Mouse (Mus musculus): ENCODE data around the gene Sf3a2. TPM values are rescaled to one million over a fixed set of nuclear protein-coding genes. Genes with fewer than 3 reads are reported as not detected.

The Sf3a2 gene
- 2.6 TPM for polyA plus RNA-seq (2014; fragmentation: Illumina TruSeq; extraction: RNeasy Lipid Tissue Mini Kit (QIAGEN cat#74804); ENCODE audit: low read depth, low replicate concordance)

DNA sequence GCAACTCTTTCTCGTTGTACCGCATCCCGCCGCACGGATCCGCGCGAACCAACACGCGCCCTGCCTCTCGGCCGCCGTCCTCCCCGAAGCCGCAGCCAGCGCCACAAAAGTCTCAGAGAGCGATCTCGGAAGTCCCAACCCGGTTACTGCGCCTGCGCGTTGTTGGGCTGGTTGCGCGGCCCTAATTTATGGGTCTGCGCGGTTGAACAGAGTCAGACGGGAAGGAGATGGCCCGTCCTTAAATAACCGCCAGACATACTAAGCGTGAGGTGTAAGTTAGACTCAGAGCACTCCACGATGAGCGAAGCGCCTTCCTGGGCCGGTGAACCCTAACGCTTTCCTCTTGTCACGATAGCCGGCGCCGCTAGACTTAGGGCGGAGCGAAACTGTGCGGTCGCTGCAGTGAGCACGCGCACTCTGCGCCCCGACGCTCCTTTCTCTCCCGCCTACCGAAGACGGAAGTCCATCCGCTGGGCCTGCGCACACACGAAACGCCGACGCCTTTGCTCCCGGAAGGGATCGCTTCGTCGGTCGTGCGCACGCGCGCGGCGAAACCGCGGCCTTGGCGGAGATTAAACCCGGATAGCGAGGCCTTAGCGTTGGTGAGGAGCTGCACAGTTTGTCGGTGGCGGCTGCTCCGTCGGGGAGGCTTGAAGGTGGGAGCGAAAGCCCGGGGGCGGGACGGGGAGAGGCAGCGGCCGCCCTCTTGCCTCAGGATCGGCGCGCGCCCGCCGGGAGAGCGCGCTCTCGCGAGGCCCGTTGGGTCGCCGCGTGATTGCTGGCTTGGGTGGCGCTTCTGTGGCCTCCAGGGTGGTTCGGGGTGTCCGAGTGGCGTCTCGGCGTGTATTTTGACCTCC lies at the start of gene Sf3a2, which contains the start of gene Plekhj1:
Sf3a2 (plus strand) TSS at position 49 of the 857 bp plus-strand sequence.
Plekhj1 (minus strand) TSS at position 477 of the 857 bp plus-strand sequence.

GRCm38 (mm10) chr10:80754594-80755290 lies 43.3 kb upstream of the Sf3a2 start, which contains the start of gene Dot1l:
Gene Dot1l, plus strand, starts transcription at chr10:80755206.

GRCm38 (mm10) chr10:80804916-80805315 lies 6.9 kb downstream of the Sf3a2 start, which contains the start of gene Amh:
Gene Amh, plus strand, starts transcription at chr10:80805243.

GRCm38 (mm10) chr10:80813366-80813765 lies 15.4 kb downstream of the Sf3a2 start, which contains the start of gene Jsrp1:
Gene Jsrp1, minus strand, starts transcription at chr10:80813498.

DNA sequence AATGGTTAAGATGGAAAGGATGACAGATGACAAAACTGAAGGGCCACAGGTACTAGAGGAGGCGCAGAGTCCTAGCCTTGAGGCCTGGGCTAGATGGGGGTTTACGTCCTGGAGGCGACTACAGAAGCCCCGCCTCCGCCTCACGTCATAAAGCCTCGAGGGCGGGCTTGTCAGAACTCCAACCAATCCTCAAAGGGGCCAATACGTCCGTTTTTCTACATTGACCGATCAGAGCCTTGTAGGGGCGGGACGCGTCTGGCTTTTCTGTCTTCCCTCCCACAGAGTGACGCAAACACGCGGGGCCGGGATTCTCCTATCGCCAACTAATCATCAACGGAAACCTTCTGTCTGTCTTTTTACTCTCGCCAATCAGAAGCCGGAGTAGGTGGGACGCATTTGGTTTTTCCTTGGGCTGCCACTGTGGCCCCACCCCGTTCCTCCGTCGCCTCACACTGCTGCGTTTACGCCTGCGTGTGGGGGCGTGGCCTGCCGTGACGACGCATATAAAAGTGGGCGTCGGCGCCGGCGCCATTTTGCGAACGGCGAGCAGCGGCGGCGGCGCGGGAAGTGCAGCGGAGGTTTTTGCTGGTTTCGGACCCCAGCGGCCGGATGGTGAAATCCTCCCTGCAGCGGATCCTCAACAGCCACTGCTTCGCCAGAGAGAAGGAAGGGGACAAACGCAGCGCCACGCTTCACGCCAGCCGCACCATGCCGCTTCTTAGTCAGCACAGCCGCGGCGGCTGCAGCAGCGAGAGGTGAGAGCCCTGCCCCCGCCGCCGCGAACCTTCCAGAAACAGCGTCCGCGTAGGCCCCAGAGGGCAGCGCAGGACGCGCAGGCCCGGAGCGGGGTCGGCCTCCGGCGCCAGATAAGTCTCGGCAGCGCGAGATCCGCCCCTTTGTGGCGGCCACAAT lies 28.4 kb downstream of the Sf3a2 start, which contains the start of gene Oaz1:
Oaz1 (plus strand) TSS at position 506 of the 912 bp plus-strand sequence.

DNA sequence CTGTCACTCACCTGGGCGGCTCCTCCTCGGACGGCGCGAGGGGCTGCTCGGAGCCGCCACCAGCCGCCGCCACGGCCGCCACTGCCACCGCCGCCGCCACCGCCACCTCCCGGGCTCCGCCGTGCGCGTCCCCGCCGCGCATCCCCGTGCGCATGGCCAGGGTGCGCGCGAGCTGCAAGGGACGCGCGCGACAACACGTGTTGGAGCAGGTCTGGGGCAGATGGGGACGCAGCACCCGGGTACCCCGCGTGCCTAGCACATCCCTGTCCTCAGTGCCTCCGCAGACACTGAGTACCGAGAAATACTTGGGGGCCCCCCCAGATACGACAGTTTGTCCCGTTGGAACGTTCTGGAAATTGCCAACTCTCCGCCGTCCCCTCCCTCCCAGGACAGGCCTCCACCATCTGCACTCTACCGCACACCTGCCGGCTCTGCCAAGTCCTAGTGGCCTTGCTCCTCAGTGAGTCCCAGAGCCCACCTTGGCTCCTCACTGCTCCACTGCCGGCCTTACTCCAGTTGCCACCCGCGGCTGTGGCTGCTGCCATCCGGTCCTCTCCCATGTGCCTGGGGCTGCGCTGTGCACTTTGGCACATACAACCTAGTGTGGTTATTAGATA lies 46.0 kb downstream of the Sf3a2 start, which contains the start of gene Lingo3:
Lingo3 (minus strand) TSS at position 109 of the 617 bp plus-strand sequence.

Other genes starting within 250 kb of the Sf3a2 start
- 0.52 TPM for gene Rexo1, start 236.6 kb upstream of the Sf3a2 start, polyA plus RNA-seq (2014; fragmentation: Illumina TruSeq; extraction: RNeasy Lipid Tissue Mini Kit (QIAGEN cat#74804); ENCODE audit: low read depth, low replicate concordance)
- gene Klf16, start 220.9 kb upstream of the Sf3a2 start, polyA plus RNA-seq (2014; fragmentation: Illumina TruSeq; extraction: RNeasy Lipid Tissue Mini Kit (QIAGEN cat#74804); ENCODE audit: low read depth, low replicate concordance): 1.2 TPM
- gene Abhd17a, start 207.9 kb upstream of the Sf3a2 start, polyA plus RNA-seq (2014; fragmentation: Illumina TruSeq; extraction: RNeasy Lipid Tissue Mini Kit (QIAGEN cat#74804); ENCODE audit: low read depth, low replicate concordance): not detected
- 1.0 TPM for gene Scamp4, start 195.3 kb upstream of the Sf3a2 start, polyA plus RNA-seq (2014; fragmentation: Illumina TruSeq; extraction: RNeasy Lipid Tissue Mini Kit (QIAGEN cat#74804); ENCODE audit: low read depth, low replicate concordance)
- gene Adat3, start 195.3 kb upstream of the Sf3a2 start, polyA plus RNA-seq (2014; fragmentation: Illumina TruSeq; extraction: RNeasy Lipid Tissue Mini Kit (QIAGEN cat#74804); ENCODE audit: low read depth, low replicate concordance): not detected
- not detected for gene Gm49322, start 192.2 kb upstream of the Sf3a2 start, polyA plus RNA-seq (2014; fragmentation: Illumina TruSeq; extraction: RNeasy Lipid Tissue Mini Kit (QIAGEN cat#74804); ENCODE audit: low read depth, low replicate concordance)
- 2.0 TPM for gene Csnk1g2, start 175.4 kb upstream of the Sf3a2 start, polyA plus RNA-seq (2014; fragmentation: Illumina TruSeq; extraction: RNeasy Lipid Tissue Mini Kit (QIAGEN cat#74804); ENCODE audit: low read depth, low replicate concordance)
- gene Btbd2, start 141.1 kb upstream of the Sf3a2 start, polyA plus RNA-seq (2014; fragmentation: Illumina TruSeq; extraction: RNeasy Lipid Tissue Mini Kit (QIAGEN cat#74804); ENCODE audit: low read depth, low replicate concordance): 0.58 TPM
- 3.6 TPM for gene Mknk2, start 120.1 kb upstream of the Sf3a2 start, polyA plus RNA-seq (2014; fragmentation: Illumina TruSeq; extraction: RNeasy Lipid Tissue Mini Kit (QIAGEN cat#74804); ENCODE audit: low read depth, low replicate concordance)
- 3.9 TPM for gene Mob3a, start 96.2 kb upstream of the Sf3a2 start, polyA plus RNA-seq (2014; fragmentation: Illumina TruSeq; extraction: RNeasy Lipid Tissue Mini Kit (QIAGEN cat#74804); ENCODE audit: low read depth, low replicate concordance)
- gene Izumo4, start 96.0 kb upstream of the Sf3a2 start, polyA plus RNA-seq (2014; fragmentation: Illumina TruSeq; extraction: RNeasy Lipid Tissue Mini Kit (QIAGEN cat#74804); ENCODE audit: low read depth, low replicate concordance): not detected
- gene Ap3d1, start 55.9 kb upstream of the Sf3a2 start, polyA plus RNA-seq (2014; fragmentation: Illumina TruSeq; extraction: RNeasy Lipid Tissue Mini Kit (QIAGEN cat#74804); ENCODE audit: low read depth, low replicate concordance): 9.3 TPM
- 3.6 TPM for gene Dot1l, start 43.0 kb upstream of the Sf3a2 start, polyA plus RNA-seq (2014; fragmentation: Illumina TruSeq; extraction: RNeasy Lipid Tissue Mini Kit (QIAGEN cat#74804); ENCODE audit: low read depth, low replicate concordance)
- 2.5 TPM for gene Plekhj1, start 428 bp downstream of the Sf3a2 start, polyA plus RNA-seq (2014; fragmentation: Illumina TruSeq; extraction: RNeasy Lipid Tissue Mini Kit (QIAGEN cat#74804); ENCODE audit: low read depth, low replicate concordance)
- gene Amh, start 7.0 kb downstream of the Sf3a2 start, polyA plus RNA-seq (2014; fragmentation: Illumina TruSeq; extraction: RNeasy Lipid Tissue Mini Kit (QIAGEN cat#74804); ENCODE audit: low read depth, low replicate concordance): not detected
- not detected for gene Jsrp1, start 15.3 kb downstream of the Sf3a2 start, polyA plus RNA-seq (2014; fragmentation: Illumina TruSeq; extraction: RNeasy Lipid Tissue Mini Kit (QIAGEN cat#74804); ENCODE audit: low read depth, low replicate concordance)
- 163 TPM for gene Oaz1, start 28.5 kb downstream of the Sf3a2 start, polyA plus RNA-seq (2014; fragmentation: Illumina TruSeq; extraction: RNeasy Lipid Tissue Mini Kit (QIAGEN cat#74804); ENCODE audit: low read depth, low replicate concordance)
- gene Lingo3, start 45.8 kb downstream of the Sf3a2 start, polyA plus RNA-seq (2014; fragmentation: Illumina TruSeq; extraction: RNeasy Lipid Tissue Mini Kit (QIAGEN cat#74804); ENCODE audit: low read depth, low replicate concordance): 0.76 TPM
- gene Lsm7, start 57.0 kb downstream of the Sf3a2 start, polyA plus RNA-seq (2014; fragmentation: Illumina TruSeq; extraction: RNeasy Lipid Tissue Mini Kit (QIAGEN cat#74804); ENCODE audit: low read depth, low replicate concordance): 3.7 TPM
- not detected for gene Sppl2b, start 57.1 kb downstream of the Sf3a2 start, polyA plus RNA-seq (2014; fragmentation: Illumina TruSeq; extraction: RNeasy Lipid Tissue Mini Kit (QIAGEN cat#74804); ENCODE audit: low read depth, low replicate concordance)
- gene Tmprss9, start 73.7 kb downstream of the Sf3a2 start, polyA plus RNA-seq (2014; fragmentation: Illumina TruSeq; extraction: RNeasy Lipid Tissue Mini Kit (QIAGEN cat#74804); ENCODE audit: low read depth, low replicate concordance): not detected
- gene Timm13, start 102.8 kb downstream of the Sf3a2 start, polyA plus RNA-seq (2014; fragmentation: Illumina TruSeq; extraction: RNeasy Lipid Tissue Mini Kit (QIAGEN cat#74804); ENCODE audit: low read depth, low replicate concordance): not detected
- gene Lmnb2, start 120.0 kb downstream of the Sf3a2 start, polyA plus RNA-seq (2014; fragmentation: Illumina TruSeq; extraction: RNeasy Lipid Tissue Mini Kit (QIAGEN cat#74804); ENCODE audit: low read depth, low replicate concordance): 0.23 TPM
- 28.2 TPM for gene Gadd45b, start 131.9 kb downstream of the Sf3a2 start, polyA plus RNA-seq (2014; fragmentation: Illumina TruSeq; extraction: RNeasy Lipid Tissue Mini Kit (QIAGEN cat#74804); ENCODE audit: low read depth, low replicate concordance)
- 10.1 TPM for gene Gng7, start 216.7 kb downstream of the Sf3a2 start, polyA plus RNA-seq (2014; fragmentation: Illumina TruSeq; extraction: RNeasy Lipid Tissue Mini Kit (QIAGEN cat#74804); ENCODE audit: low read depth, low replicate concordance)
- gene Diras1, start 227.5 kb downstream of the Sf3a2 start, polyA plus RNA-seq (2014; fragmentation: Illumina TruSeq; extraction: RNeasy Lipid Tissue Mini Kit (QIAGEN cat#74804); ENCODE audit: low read depth, low replicate concordance): 0.93 TPM
- gene Slc39a3, start 239.2 kb downstream of the Sf3a2 start, polyA plus RNA-seq (2014; fragmentation: Illumina TruSeq; extraction: RNeasy Lipid Tissue Mini Kit (QIAGEN cat#74804); ENCODE audit: low read depth, low replicate concordance): 1.7 TPM

Data from adrenal gland, adult 10 weeks (tissue).